15 mouse cellular contexts compared by ENCODE assay signal in the genomic region with DNA sequence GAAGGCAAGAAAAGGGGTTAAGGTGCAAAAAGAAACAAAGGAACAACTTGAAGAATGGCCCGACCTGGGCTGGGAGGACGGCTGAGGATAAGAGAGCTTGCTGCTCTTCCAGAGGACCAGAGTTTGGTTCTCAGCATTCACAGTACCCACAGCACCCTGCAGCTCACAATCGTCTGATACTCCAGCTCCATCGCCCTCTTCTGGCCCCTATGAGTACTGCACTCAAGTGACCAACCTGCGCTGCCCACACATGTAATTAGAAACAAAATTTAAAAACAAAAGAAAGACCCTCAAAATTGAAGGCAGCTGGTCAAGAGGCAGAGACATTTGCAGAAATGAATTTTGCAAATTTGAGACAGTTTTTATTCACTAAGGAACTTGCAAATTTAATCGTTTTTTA. TPM values are rescaled to one million over a fixed set of nuclear protein-coding genes. Genes with fewer than 3 reads are reported as not detected.
DNase-seq lines count a peak whose midpoint lies in the region; ATAC-seq and TF ChIP-seq lines count a peak whose summit lies in the region.
"Had no signal": no experiment of that assay in that cellular context is flagged by ENCODE, and none has a peak within 500 bp of the region (broad histone marks: within the 10 kb centered on the region; RNA-seq: fewer than 3 reads in every experiment).

No protein-coding gene starts in this region.

- 0 out of 2 replicates have a peak, but pooled peaks cover 6% of the 10 kb centered on the region for H3K4me1 ChIP-seq in lung, postnatal 0 days (ENCODE audit: insufficient read depth, low read depth, low read length)
- no peaks in the 10 kb centered on the region for H3K4me1 ChIP-seq in ES-E14 (ENCODE audit: control insufficient read depth in 2 of 2, insufficient read depth in 2 of 2, low read length in 2 of 2, poor library complexity in 1 of 2)
- H3K4me1 ChIP-seq in embryonic fibroblast, embryonic 13.5 days (ENCODE audit: control insufficient read depth, insufficient read depth, low read length) = peaks cover 3% of the 10 kb centered on the region; the same call in 1 of the 2 replicates
- H3K4me1 ChIP-seq: forebrain, embryonic 12.5 days; liver, embryonic 13.5 days; midbrain, embryonic 12.5 days; neural tube, embryonic 13.5 days had no signal

- no peak overlapping the region for H3K9ac ChIP-seq in lung, postnatal 0 days (replicated peaks; ENCODE audit: low read depth)
- no peak overlapping the region for H3K9ac ChIP-seq in ES-E14 (ENCODE audit: insufficient read depth, low read depth, low read length, poor library complexity, severe bottlenecking)
- H3K9ac ChIP-seq: forebrain, embryonic 12.5 days; liver, embryonic 13.5 days; midbrain, embryonic 12.5 days; neural tube, embryonic 13.5 days had no signal

- H3K4me2 ChIP-seq in lung, postnatal 0 days (replicated peaks; ENCODE audit: low read depth, low read length) = no peak overlapping the region
- H3K4me2 ChIP-seq: forebrain, embryonic 12.5 days; liver, embryonic 13.5 days; midbrain, embryonic 12.5 days; neural tube, embryonic 13.5 days had no signal

- no peak overlapping the region for H3K4me3 ChIP-seq in lung, postnatal 0 days (ENCODE audit: low read depth, low read length)
- H3K4me3 ChIP-seq in ES-E14 (ENCODE audit: insufficient read depth in 1 of 2, low read depth in 1 of 2, low read length in 2 of 2, poor library complexity in 1 of 2, severe bottlenecking in 1 of 2) = no peak overlapping the region
- H3K4me3 ChIP-seq in embryonic fibroblast, embryonic 13.5 days (ENCODE audit: insufficient read depth, low read length) = no peak overlapping the region
- H3K4me3 ChIP-seq: forebrain, embryonic 12.5 days; liver, embryonic 13.5 days; midbrain, embryonic 12.5 days; neural tube, embryonic 13.5 days had no signal

- 70% methylated on average over 6 of the region's 6 CpGs for WGBS in lung, postnatal 0 days

- no peak for TF ChIP-seq POLR2A in embryonic fibroblast, embryonic 13.5 days (IDR thresholded peaks at IDR 0.05; ENCODE audit: low read depth, low read length)

- TF ChIP-seq CTCF in lung, postnatal 0 days (IDR thresholded peaks at IDR 0.05) = peak; percentile 46
- 0 out of 2 replicates have a peak, but pooled peaks have one; percentile 1 for TF ChIP-seq CTCF in embryonic fibroblast, embryonic 13.5 days (IDR thresholded peaks at IDR 0.05; ENCODE audit: borderline replicate concordance, insufficient read depth, low read length)

- no peak for ATAC-seq in lung, postnatal 0 days

- in situ Hi-C loops in ES-E14 (cut with MboI; ENCODE audit: low sequenced_read_pairs in 2 of 2, unreplicated experiment in 2 of 2) = loop anchor here in 1 of 2 experiments (10.0 kb wide), 1 partner anchor 377 kb away; no protein-coding TSS in a partner anchor

- H3K9me3 ChIP-seq in lung, postnatal 0 days (ENCODE audit: low read length) = no peaks in the 10 kb centered on the region
- H3K9me3 ChIP-seq in ES-E14 (ENCODE audit: control insufficient read depth, insufficient read depth, low read depth, low read length) = no peaks in the 10 kb centered on the region
- H3K9me3 ChIP-seq: forebrain, embryonic 12.5 days; liver, embryonic 13.5 days; midbrain, embryonic 12.5 days; neural tube, embryonic 13.5 days had no signal

- H3K27ac ChIP-seq in lung, postnatal 0 days (ENCODE audit: low read length) = no peak overlapping the region
- no peak overlapping the region for H3K27ac ChIP-seq in ES-E14 (ENCODE audit: insufficient read depth, low read depth, low read length, poor library complexity, severe bottlenecking)
- no peak overlapping the region for H3K27ac ChIP-seq in embryonic fibroblast, embryonic 13.5 days (ENCODE audit: insufficient read depth, low read length)
- H3K27ac ChIP-seq: forebrain, embryonic 12.5 days; liver, embryonic 13.5 days; midbrain, embryonic 12.5 days; neural tube, embryonic 13.5 days had no signal

- peak; percentile 25 for DNase-seq in heart, postnatal 4 days
- DNase-seq in heart, adult 18-20 months = no peak
- DNase-seq in lung, postnatal 0 days (ENCODE audit: low spot score) = no peak
- DNase-seq in lung, postnatal 25 days (ENCODE audit: low spot score) = no peak
- DNase-seq in ES-E14 (ENCODE audit: low read depth, low spot score) = no peak
- DNase-seq in adrenal gland, adult (ENCODE audit: inconsistent age in 2 of 2, low spot score in 1 of 2) = no peak
- no peak for DNase-seq in layer of hippocampus, postnatal 14 days (ENCODE audit: low spot score in 2 of 2)
- DNase-seq: cerebellum, adult 11-12 months; liver, embryonic 13.5 days; right cerebral cortex, postnatal 14 days had no signal

- no peak for TF ChIP-seq EP300 in lung, postnatal 0 days (IDR thresholded peaks at IDR 0.05)

- no peaks in the 10 kb centered on the region for H3K36me3 ChIP-seq in lung, postnatal 0 days (ENCODE audit: insufficient read depth, low read length)
- no peaks in the 10 kb centered on the region for H3K36me3 ChIP-seq in ES-E14 (ENCODE audit: control insufficient read depth, insufficient read depth, low read length, poor library complexity, severe bottlenecking)
- H3K36me3 ChIP-seq: forebrain, embryonic 12.5 days; liver, embryonic 13.5 days; midbrain, embryonic 12.5 days; neural tube, embryonic 13.5 days had no signal

- H3K27me3 ChIP-seq in lung, postnatal 0 days (replicated peaks; ENCODE audit: insufficient read depth, low read length) = no peaks in the 10 kb centered on the region
- H3K27me3 ChIP-seq: forebrain, embryonic 12.5 days; liver, embryonic 13.5 days; midbrain, embryonic 12.5 days; neural tube, embryonic 13.5 days had no signal

TF ChIP-seq in ES-E14, 5 proteins besides CTCF, POLR2A, EP300 and RAD21:
- TF ChIP-seq ZC3H11A (IDR thresholded peaks at IDR 0.05; ENCODE audit: borderline replicate concordance, low read depth, low read length) (peak; percentile 57), CHD2 (IDR thresholded peaks at IDR 0.05; ENCODE audit: low read depth, low read length) (no peak)

RNA-seq across cellular contexts. Expression of a gene that starts 27.8 kb away (rescaled TPM):
- total RNA-seq in heart, postnatal 4 days (2021) = under 1 TPM; 0.29 to 0.38 TPM
- total RNA-seq in heart, adult 18-20 months (2021) = not detected
- 4.6 and 5.3 TPM in 2 replicates for polyA plus RNA-seq in lung, postnatal 0 days (2015; fragmentation: Nextera tagmentation; extraction: Ambion mirVana)
- total RNA-seq in ES-E14 (2012; rRNA removed) = 0.16 TPM in 1 of 2 replicates, not detected in the other
- 0.65 TPM in 1 of 2 replicates, not detected in the other for polyA plus RNA-seq in embryonic fibroblast, embryonic 13.5 days (2011; ENCODE audit: insufficient read length, low read depth, missing spikeins)
- 10 to 100 TPM; 10.1 to 16.6 TPM for total RNA-seq in layer of hippocampus, postnatal 14 days (2021)
- total RNA-seq: hematopoietic stem cell, adult 5-6 weeks had no signal
- polyA plus RNA-seq: forebrain, embryonic 12.5 days had no signal
